ENCODE assay signal across 8 mouse cellular contexts in genomic region chr5:32460973-32461372, GRCm38 (mm10). TPM values are rescaled to one million over a fixed set of nuclear protein-coding genes. Genes with fewer than 3 reads are reported as not detected.
A peak's percentile ranks its signal among the peaks of the same experiment; 100 is the strongest.
DNase-seq lines count a peak whose midpoint lies in the region; ATAC-seq lines count a peak whose summit lies in the region.

No protein-coding gene starts in this region.

- H3K4me3 ChIP-seq in kidney, embryonic 14.5 days (ENCODE audit: low read length) = peak overlapping the region; percentile 24
- peak overlapping the region; percentile 73 for H3K4me3 ChIP-seq in hindbrain, embryonic 14.5 days (replicated peaks; ENCODE audit: low read length)
- H3K4me3 ChIP-seq in midbrain, embryonic 13.5 days (replicated peaks) = peak overlapping the region; percentile 32

- no peak overlapping the region for H3K9ac ChIP-seq in kidney, embryonic 14.5 days (ENCODE audit: low read depth, low read length)
- H3K9ac ChIP-seq in hindbrain, embryonic 14.5 days = no peak overlapping the region; the same call in 1 of the 2 replicates
- H3K9ac ChIP-seq in midbrain, embryonic 13.5 days (replicated peaks) = peak overlapping the region; percentile 52

- WGBS in kidney, embryonic 14.5 days = 42% methylated on average over 2 of the region's 2 CpGs
- WGBS in hindbrain, embryonic 14.5 days = 47% methylated on average over 2 of the region's 2 CpGs
- 43% methylated on average over 2 of the region's 2 CpGs for WGBS in midbrain, embryonic 13.5 days

- peaks cover 22% of the 10 kb centered on the region; the same call in 1 of the 2 replicates for H3K4me1 ChIP-seq in kidney, embryonic 14.5 days (ENCODE audit: control insufficient read depth, insufficient read depth, low read length)
- peaks cover 17% of the 10 kb centered on the region for H3K4me1 ChIP-seq in hindbrain, embryonic 14.5 days (replicated peaks; ENCODE audit: control insufficient read depth, insufficient read depth, low read length)
- peaks cover 24% of the 10 kb centered on the region for H3K4me1 ChIP-seq in midbrain, embryonic 13.5 days (replicated peaks)

- H3K9me3 ChIP-seq in kidney, embryonic 14.5 days (ENCODE audit: control insufficient read depth, low read length) = no peaks in the 10 kb centered on the region
- no peaks in the 10 kb centered on the region for H3K9me3 ChIP-seq in hindbrain, embryonic 14.5 days (ENCODE audit: control insufficient read depth, low read length)
- H3K9me3 ChIP-seq in midbrain, embryonic 13.5 days = no peaks in the 10 kb centered on the region

- H3K36me3 ChIP-seq in kidney, embryonic 14.5 days (ENCODE audit: control insufficient read depth, insufficient read depth, low read length) = no peaks in the 10 kb centered on the region
- H3K36me3 ChIP-seq in hindbrain, embryonic 14.5 days (replicated peaks; ENCODE audit: control insufficient read depth, insufficient read depth) = no peaks in the 10 kb centered on the region
- no peaks in the 10 kb centered on the region for H3K36me3 ChIP-seq in midbrain, embryonic 13.5 days

- DNase-seq in kidney, postnatal 36 days = no peak
- peak; percentile 48 for DNase-seq in c-Kit-negative CD71-positive TER-119-positive erythroid progenitor cells, embryonic 14.5 days (ENCODE audit: low read depth, low spot score)
- no peak for DNase-seq in hindbrain, embryonic 14.5 days (ENCODE audit: low spot score)
- no peak for DNase-seq in embryo, embryonic 10.5 days (ENCODE audit: low spot score)
- DNase-seq in embryo, embryonic 9.5 days (ENCODE audit: extremely low spot score) = no peak
- no peak for DNase-seq in layer of hippocampus, adult 18-20 months (ENCODE audit: low spot score in 2 of 2)

- ATAC-seq in kidney, embryonic 14.5 days (ENCODE audit: low FRiP score, low TSS enrichment) = no peak
- ATAC-seq in hindbrain, embryonic 14.5 days (ENCODE audit: low FRiP score) = no peak
- no peak for ATAC-seq in midbrain, embryonic 13.5 days

- H3K27me3 ChIP-seq in kidney, embryonic 14.5 days (ENCODE audit: control insufficient read depth, insufficient read depth, low read length) = no peaks in the 10 kb centered on the region
- H3K27me3 ChIP-seq in hindbrain, embryonic 14.5 days (ENCODE audit: control insufficient read depth, insufficient read depth, low read length) = no peaks in the 10 kb centered on the region
- H3K27me3 ChIP-seq in midbrain, embryonic 13.5 days = no peaks in the 10 kb centered on the region

- peak overlapping the region; percentile 38 for H3K4me2 ChIP-seq in kidney, embryonic 14.5 days (replicated peaks; ENCODE audit: low read depth, low read length)
- peak overlapping the region; percentile 81 for H3K4me2 ChIP-seq in hindbrain, embryonic 14.5 days (replicated peaks)
- H3K4me2 ChIP-seq in midbrain, embryonic 13.5 days (replicated peaks) = peak overlapping the region; percentile 57

- H3K27ac ChIP-seq in kidney, embryonic 14.5 days (ENCODE audit: low read depth, low read length) = no peak overlapping the region
- no peak overlapping the region for H3K27ac ChIP-seq in hindbrain, embryonic 14.5 days
- no peak overlapping the region for H3K27ac ChIP-seq in midbrain, embryonic 13.5 days

RNA-seq across cellular contexts. Expression of gene Ppp1cb, which starts 2.3 kb away (rescaled TPM):
- polyA plus RNA-seq in kidney, embryonic 14.5 days (2014; fragmentation: Nextera tagmentation; extraction: Ambion mirVana) = 219 and 229 TPM in 2 replicates
- polyA plus RNA-seq in hindbrain, embryonic 14.5 days (2014; fragmentation: Nextera tagmentation; extraction: Ambion mirVana) = 231 and 251 TPM in 2 replicates
- 209 and 244 TPM in 2 replicates for polyA plus RNA-seq in midbrain, embryonic 13.5 days (2015; fragmentation: Nextera tagmentation; extraction: Ambion mirVana)
- total RNA-seq in layer of hippocampus, adult 18-20 months (2021) = 100 to 1,000 TPM; 412 to 448 TPM
